Mouse (Mus musculus) midbrain, embryonic 15.5 days (tissue): ENCODE measurements around the gene Pnldc1. TPM values are rescaled to one million over a fixed set of nuclear protein-coding genes. Genes with fewer than 3 reads are reported as not detected.
"Not testable (repeated sequence)": the region's sequence is repeated elsewhere in the genome, so short reads cannot be mapped to it uniquely, and the experiment has no call there.

ENCODE experiments used
- ATAC-seq: fragments of 200-750 bp; cut with Nextera tagmentation; replicated peaks from 2 replicates; pipeline ENCODE4 v1.8.0; 2017; ENCODE audit warnings: moderate TSS enrichment
- H3K27ac ChIP-seq: fragments of 300-500 bp; sonication (generic); 2 replicates; pipeline ENCODE4 v1.5.1; 2015; ENCODE audit warnings: mild to moderate bottlenecking, inconsistent platforms
- H3K27me3 ChIP-seq: fragments of 300-500 bp; sonication (generic); replicated peaks from 2 replicates; pipeline ENCODE4 v1.6.1; 2015; ENCODE audit warnings: inconsistent platforms
- H3K36me3 ChIP-seq: fragments of 300-500 bp; sonication (generic); replicated peaks from 2 replicates; pipeline ENCODE4 v1.6.1; 2015; ENCODE audit warnings: inconsistent platforms
- H3K4me1 ChIP-seq: fragments of 300-500 bp; sonication (generic); 2 replicates; pipeline ENCODE4 v1.6.1; 2015; ENCODE audit warnings: inconsistent platforms
- H3K4me2 ChIP-seq: fragments of 300-500 bp; sonication (generic); 2 replicates; pipeline ENCODE4 v1.6.1; 2015; ENCODE audit warnings: inconsistent platforms, mild to moderate bottlenecking, moderate library complexity
- H3K4me3 ChIP-seq: fragments of 300-500 bp; sonication (generic); 2 replicates; pipeline ENCODE4 v1.5.1; 2015; ENCODE audit warnings: mild to moderate bottlenecking, inconsistent platforms
- H3K9ac ChIP-seq: fragments of 300-500 bp; sonication (generic); 2 replicates; pipeline ENCODE4 v1.6.1; 2015; ENCODE audit warnings: mild to moderate bottlenecking, inconsistent platforms
- H3K9me3 ChIP-seq: fragments of 300-500 bp; sonication (generic); 2 replicates; pipeline ENCODE4 v1.6.1; 2016; ENCODE audit warnings: inconsistent platforms
- WGBS: fragments of 180-500 bp; shearing (Covaris S2); methylation state at CpG from one replicate; pipeline ENCODE4 v1.1.7; 2015; ENCODE audit warnings: mixed read lengths; 5-methylcytosine and 5-hydroxymethylcytosine counted together
- polyA plus RNA-seq: library from polyadenylated mRNA; unstranded; fragments of >200 nt; fragmentation: Nextera tagmentation; extraction: Ambion mirVana; gene quantifications from 2 replicates; pipeline ENCODE4 v1.2.1, GENCODE M21; 2015

Pnldc1 gene
- polyA plus RNA-seq, 1 experiment from 2014 or later = 2.2 TPM

DNA sequence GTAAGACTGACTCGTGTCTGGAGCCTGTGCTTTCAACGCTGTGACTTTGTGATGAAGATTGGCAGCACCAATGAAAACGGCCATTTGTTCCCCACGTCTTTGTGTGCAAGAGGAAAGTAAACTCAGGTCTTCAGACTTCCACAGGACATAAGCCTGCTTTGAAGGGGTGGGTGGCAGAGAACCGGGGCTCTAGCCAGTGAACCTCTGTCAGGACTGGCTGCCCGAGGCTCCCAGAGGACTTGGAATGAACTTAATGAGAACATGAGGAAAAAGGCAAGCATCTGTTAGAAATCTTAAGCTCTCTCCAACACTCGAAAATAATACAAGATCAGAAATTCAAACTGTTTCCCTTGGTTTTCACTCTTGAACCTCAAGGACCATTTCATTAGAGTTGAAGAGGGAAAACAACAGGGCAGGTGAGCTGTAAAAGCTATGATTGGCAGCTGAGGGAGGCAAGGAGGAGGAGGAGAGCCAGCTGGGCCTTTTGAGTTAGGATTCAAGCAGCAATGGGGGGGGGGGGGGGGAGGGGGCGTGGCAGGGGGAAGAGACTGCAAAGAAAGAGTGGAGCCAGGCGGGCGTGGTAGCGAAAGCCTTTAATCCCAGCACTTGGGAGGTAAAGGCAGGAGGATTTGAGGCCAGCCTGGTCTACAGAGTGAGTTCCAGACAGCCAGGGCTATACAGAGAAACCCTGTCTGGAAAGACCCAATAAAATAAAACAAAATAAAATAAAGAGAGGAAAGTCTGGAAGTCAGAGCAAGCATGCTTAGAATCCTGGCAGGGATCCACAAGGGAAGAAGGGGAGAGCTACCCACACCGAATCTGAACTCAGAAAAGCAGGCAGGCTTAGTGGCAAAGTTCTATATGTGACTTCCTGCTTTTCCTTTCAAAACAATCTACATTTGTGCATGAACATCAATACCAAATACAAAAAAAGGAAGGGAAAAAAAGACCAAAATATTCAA lies 6.4 kb downstream of the Pnldc1 start:
- H3K36me3 ChIP-seq = 0 out of 2 replicates have a peak, but pooled peaks cover 6% of the 10 kb centered on the region
- H3K4me2 ChIP-seq = no peak overlapping the region
- no peak overlapping the region for H3K9ac ChIP-seq
- no peak for ATAC-seq
- H3K27me3 ChIP-seq = no peaks in the 10 kb centered on the region
- H3K27ac ChIP-seq = no peak overlapping the region
- no peaks in the 10 kb centered on the region for H3K9me3 ChIP-seq
- H3K4me3 ChIP-seq = no peak overlapping the region
- no peaks in the 10 kb centered on the region for H3K4me1 ChIP-seq
- 11% methylated on average over 11 of the region's 12 CpGs for WGBS

DNA sequence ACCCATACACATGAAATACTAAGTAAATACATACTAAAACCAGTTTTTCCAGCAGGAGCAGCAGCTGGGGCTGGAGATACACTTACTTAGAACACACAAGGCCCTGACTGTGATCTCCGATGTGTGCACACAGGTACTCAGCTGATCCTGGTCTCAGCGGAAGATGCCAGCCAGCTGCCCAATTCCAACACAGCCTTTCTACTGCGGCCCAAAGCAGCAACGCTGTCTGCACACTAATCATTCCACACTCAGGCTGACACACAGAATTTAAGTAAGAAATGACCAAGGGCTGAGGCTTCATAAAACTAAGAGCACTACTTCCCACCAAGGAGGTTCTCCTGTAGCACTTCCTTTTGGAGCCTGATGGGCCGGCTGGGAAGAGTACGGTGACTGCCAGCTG lies 7.7 kb downstream of the Pnldc1 start:
- H3K4me3 ChIP-seq = no peak overlapping the region
- H3K27me3 ChIP-seq = no peaks in the 10 kb centered on the region
- no peaks in the 10 kb centered on the region for H3K9me3 ChIP-seq
- H3K36me3 ChIP-seq = 0 out of 2 replicates have a peak, but pooled peaks cover 6% of the 10 kb centered on the region
- H3K27ac ChIP-seq = no peak overlapping the region
- H3K4me2 ChIP-seq = no peak overlapping the region
- no peaks in the 10 kb centered on the region for H3K4me1 ChIP-seq
- 93% methylated on average over 6 of the region's 6 CpGs for WGBS
- no peak overlapping the region for H3K9ac ChIP-seq
- ATAC-seq = no peak

DNA sequence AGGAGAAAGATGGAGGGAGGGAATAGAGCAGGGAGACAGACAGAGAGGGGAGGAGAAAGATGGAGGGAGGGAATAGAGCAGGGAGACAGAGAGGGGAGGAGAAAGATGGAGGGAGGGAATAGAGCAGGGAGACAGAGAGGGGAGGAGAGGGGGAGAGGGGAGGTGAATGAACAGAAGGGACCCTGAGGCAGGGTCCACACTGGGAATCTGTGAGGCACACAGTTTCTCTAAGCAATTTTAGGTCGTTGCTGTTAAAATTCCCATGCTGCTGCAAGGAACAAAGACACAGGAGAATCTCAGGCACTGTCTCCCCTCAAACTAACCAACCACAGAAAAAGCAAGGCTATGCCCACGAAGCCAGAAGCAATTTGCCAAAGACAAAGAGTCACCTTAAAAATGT lies 11.4 kb downstream of the Pnldc1 start:
- WGBS = 26% methylated on average over 2 of the region's 2 CpGs
- H3K9ac ChIP-seq, H3K9me3 ChIP-seq, H3K36me3 ChIP-seq, H3K4me2 ChIP-seq, H3K27me3 ChIP-seq, H3K4me1 ChIP-seq, H3K4me3 ChIP-seq: not testable (repeated sequence)
- H3K27ac ChIP-seq = peak overlapping the region; percentile 74
- ATAC-seq = 0 out of 2 replicates have a peak, but pooled peaks have one; percentile 8

DNA sequence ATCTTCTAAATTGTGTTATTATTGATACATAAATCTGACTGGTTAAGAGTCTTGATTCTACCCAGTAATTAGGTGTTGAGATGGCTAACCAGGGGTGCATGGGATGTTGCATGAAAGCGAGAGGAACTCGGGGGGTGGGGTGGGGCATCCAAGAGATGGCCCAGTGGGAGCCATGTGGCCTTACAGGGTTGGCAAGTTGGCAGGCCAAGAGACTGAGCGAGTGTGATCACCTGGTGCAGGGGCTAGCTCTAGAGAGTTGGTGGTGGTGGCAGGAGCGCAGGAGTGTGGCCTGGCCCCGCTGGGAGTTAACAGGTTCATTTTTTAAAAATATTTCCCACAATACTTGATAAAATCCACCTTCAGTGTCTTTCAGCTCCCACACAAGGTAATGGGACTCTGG lies 12.4 kb downstream of the Pnldc1 start:
- ATAC-seq = peak; percentile 68
- 84% methylated on average over 5 of the region's 5 CpGs for WGBS
- Histone ChIP-seq H3K9me3 (no peaks in the 10 kb centered on the region), H3K4me2 (no peak overlapping the region), H3K4me1 (no peaks in the 10 kb centered on the region), H3K36me3 (0 out of 2 replicates have a peak, but pooled peaks cover 3% of the 10 kb centered on the region), H3K27me3 (no peaks in the 10 kb centered on the region), H3K4me3 (no peak overlapping the region), H3K9ac (no peak overlapping the region), H3K27ac (peak overlapping the region; percentile 63; the same call in 1 of the 2 replicates)

DNA sequence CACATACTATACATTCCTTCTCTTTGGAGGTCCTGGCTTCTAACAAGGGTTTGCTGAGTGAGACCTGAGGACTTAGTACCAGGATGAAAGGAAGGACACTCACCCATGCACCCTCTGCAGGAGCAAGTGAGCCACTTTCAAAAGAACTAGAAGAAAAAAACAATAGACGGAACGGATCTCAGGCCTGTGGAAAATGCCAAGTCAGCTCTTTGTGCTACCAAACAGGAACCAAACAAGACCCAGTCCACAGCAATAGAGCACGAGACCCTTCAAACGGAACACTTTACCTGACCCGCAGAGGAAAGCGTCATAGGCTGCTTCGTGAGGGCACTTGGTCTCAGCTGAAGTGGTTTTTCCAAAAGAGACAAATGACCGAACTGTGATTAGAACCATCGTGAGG lies 18.0 kb downstream of the Pnldc1 start:
- no peak for ATAC-seq
- Histone ChIP-seq H3K36me3 (no peaks in the 10 kb centered on the region), H3K9ac (no peak overlapping the region), H3K4me2 (no peak overlapping the region), H3K4me1 (no peaks in the 10 kb centered on the region), H3K27me3 (no peaks in the 10 kb centered on the region), H3K9me3 (no peaks in the 10 kb centered on the region), H3K27ac (no peak overlapping the region), H3K4me3 (no peak overlapping the region)
- 92% methylated on average over 9 of the region's 9 CpGs for WGBS

DNA sequence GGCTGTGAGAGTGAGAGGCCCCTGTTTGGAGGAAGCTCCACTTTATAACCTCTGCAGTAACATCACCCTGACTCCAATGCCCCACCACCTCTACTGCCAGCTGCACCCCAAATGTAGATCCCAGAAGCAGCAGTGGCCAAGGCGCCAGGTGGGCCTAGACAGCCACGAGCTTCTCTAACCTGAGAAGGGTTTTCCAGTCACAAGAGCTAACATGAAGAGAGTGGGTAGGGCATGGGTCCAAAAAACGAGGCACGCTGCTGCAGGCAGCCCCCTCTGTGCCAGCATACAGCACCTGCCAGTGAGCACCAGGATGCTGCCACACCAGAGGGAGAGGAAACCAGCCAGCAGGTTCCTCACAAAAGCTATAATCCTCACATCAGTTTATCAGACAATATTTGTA lies 19.0 kb downstream of the Pnldc1 start:
- no peak overlapping the region for H3K4me3 ChIP-seq
- no peak overlapping the region for H3K9ac ChIP-seq
- no peak overlapping the region for H3K4me2 ChIP-seq
- H3K9me3 ChIP-seq = no peaks in the 10 kb centered on the region
- H3K27ac ChIP-seq = no peak overlapping the region
- no peaks in the 10 kb centered on the region for H3K4me1 ChIP-seq
- H3K36me3 ChIP-seq = no peaks in the 10 kb centered on the region
- H3K27me3 ChIP-seq = no peaks in the 10 kb centered on the region
- WGBS = 82% methylated on average over 4 of the region's 4 CpGs
- no peak for ATAC-seq

DNA sequence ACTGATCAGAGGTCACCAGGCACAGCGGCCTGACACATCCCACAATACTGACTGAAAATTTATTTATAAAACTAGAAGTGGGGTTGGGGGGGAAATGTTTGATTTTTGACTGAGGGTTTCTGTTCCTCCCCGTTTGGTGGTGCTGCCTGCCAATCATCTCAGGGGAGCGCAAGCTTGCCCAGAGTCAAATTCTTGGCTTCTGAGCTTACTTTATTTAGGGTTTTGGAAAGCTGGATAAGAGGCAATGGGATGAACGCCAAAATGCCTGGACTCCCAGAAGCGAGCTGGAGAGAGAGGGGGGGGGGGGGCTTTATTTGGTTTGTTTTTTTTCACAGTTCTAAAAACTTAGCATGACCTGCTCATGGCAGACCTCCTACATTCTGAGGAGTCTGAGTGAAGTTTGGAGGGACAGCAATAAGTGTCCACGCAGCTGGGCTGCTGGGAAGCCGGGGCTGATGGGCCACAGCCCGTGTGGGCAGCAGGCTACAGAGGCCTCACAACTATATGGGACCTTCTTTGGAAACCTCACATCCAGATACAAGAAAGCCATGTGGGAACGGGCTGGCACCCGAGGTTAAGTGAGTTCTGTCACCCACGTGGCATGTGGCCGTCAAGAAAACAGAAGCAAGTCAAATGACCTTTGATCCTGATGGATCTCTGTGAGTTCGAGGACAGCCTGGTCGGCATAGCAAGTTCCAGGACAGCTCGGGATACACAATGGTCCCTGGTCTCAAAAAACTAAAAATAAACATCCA lies 22.8 kb downstream of the Pnldc1 start:
- Histone ChIP-seq H3K4me2 (no peak overlapping the region), H3K27me3 (no peaks in the 10 kb centered on the region), H3K4me3 (no peak overlapping the region), H3K4me1 (no peaks in the 10 kb centered on the region), H3K27ac (no peak overlapping the region), H3K36me3 (no peaks in the 10 kb centered on the region), H3K9me3 (no peaks in the 10 kb centered on the region), H3K9ac (no peak overlapping the region)
- no peak for ATAC-seq
- 84% methylated on average over 15 of the region's 15 CpGs for WGBS

DNA sequence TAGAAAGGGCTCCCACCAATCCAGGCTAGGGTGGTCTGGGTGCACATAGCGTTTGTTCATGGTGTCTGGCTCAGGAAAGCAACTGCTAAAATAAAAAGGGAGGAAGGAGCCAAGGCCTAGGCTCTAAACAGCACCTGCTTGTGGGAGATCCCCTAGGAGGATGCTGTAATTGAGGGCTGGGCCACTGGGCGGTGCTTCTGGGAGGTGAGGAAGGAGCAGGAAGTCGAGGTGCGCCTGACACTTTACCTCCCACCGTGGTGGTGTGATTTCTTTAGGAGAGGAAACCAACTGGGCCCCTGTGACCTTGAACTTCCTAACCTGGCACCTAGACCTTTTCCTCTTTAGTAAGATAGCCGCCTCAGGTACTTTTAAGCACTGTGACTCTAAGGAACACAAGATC lies 23.4 kb downstream of the Pnldc1 start:
- Histone ChIP-seq H3K9ac (no peak overlapping the region), H3K27ac (no peak overlapping the region), H3K4me3 (no peak overlapping the region), H3K4me2 (no peak overlapping the region), H3K27me3 (no peaks in the 10 kb centered on the region), H3K9me3 (no peaks in the 10 kb centered on the region), H3K36me3 (no peaks in the 10 kb centered on the region), H3K4me1 (no peaks in the 10 kb centered on the region)
- WGBS = 43% methylated on average over 6 of the region's 6 CpGs
- ATAC-seq = no peak

DNA sequence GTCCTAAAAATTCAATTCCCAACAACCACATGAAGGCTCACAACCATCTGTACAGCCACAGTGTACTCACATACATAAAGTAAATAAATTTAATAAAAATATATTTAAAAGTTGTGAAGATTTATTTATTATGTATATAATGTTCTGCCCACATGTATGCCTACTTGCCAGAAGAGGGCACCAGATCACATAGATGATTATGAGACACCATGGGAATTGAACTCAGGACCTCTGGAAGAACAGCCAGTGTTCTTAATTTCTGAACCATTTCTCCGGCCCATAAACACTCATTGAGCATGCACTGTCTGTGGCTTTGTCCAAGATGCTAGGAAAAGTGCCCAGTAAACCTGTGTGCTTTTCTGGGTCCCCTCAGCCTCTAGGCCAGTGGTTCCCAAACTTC lies 28.8 kb downstream of the Pnldc1 start:
- Histone ChIP-seq H3K27me3 (no peaks in the 10 kb centered on the region), H3K9me3 (no peaks in the 10 kb centered on the region), H3K4me1 (0 out of 2 replicates have a peak, but pooled peaks cover 4% of the 10 kb centered on the region), H3K4me2 (no peak overlapping the region), H3K36me3 (no peaks in the 10 kb centered on the region), H3K9ac (no peak overlapping the region), H3K4me3 (no peak overlapping the region), H3K27ac (no peak overlapping the region)
- 84% methylated on average over 1 of the region's 1 CpGs for WGBS
- ATAC-seq = no peak

DNA sequence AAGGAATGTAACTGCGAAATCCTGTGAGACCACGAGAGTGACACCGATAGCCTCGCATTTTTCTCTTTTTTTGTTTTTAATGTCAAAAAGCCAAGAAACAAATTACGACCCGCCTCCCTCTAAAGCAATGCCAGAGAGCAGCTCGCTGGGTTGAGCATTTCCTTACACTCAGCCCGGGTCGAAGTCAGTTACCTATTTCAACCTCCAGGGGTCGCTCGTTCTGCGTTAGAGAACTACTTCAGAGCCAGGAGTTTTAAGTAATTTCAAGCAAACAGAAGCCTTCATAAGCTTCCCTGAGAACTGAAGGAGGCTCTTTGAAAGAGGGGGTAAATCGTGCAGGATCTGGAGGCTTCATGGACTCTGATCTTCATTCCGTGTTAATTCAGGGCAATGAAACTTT lies 29.9 kb downstream of the Pnldc1 start:
- 4% methylated on average over 14 of the region's 14 CpGs for WGBS
- Histone ChIP-seq H3K27me3 (no peaks in the 10 kb centered on the region), H3K4me1 (0 out of 2 replicates have a peak, but pooled peaks cover 4% of the 10 kb centered on the region), H3K9ac (no peak overlapping the region), H3K4me3 (no peak overlapping the region), H3K36me3 (no peaks in the 10 kb centered on the region), H3K27ac (no peak overlapping the region), H3K9me3 (no peaks in the 10 kb centered on the region), H3K4me2 (peak overlapping the region; percentile 31)
- peak; percentile 74 for ATAC-seq

DNA sequence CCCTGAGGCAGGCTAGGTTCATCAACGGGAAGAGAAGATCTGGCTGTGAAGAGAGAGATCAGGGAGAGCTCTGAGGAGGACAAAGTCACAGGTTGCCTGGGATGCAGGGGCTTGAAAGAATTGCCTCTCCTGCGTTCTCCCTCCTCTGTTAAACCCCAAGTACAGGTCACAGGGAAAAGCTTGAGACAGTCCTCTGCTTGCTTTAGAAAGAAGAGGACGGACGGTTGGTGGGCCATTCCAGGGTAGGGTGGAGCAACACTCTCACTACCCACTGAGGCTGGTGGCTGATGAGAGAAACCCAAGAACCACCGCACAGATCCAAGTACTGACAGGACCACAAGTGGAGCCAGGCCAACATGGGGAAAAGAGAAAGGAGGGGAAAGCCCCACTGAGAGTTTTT lies 34.3 kb downstream of the Pnldc1 start, which contains the start of gene Mrgprh:
Gene Mrgprh, plus strand, starts transcription at position 301 of the 400 bp plus-strand sequence.
- Histone ChIP-seq H3K27ac (no peak within 1 kb of the TSS), H3K27me3 (no peaks in the 10 kb centered on the region), H3K9me3 (no peaks in the 10 kb centered on the region), H3K4me3 (no peak within 1 kb of the TSS), H3K4me2 (no peak within 1 kb of the TSS), H3K36me3 (no peaks in the 10 kb centered on the region), H3K4me1 (0 out of 2 replicates have a peak, but pooled peaks cover 4% of the 10 kb centered on the region), H3K9ac (no peak within 1 kb of the TSS)
- ATAC-seq = no peak
- 83% methylated on average over 5 of the region's 5 CpGs for whole genome bisulfite sequencing

DNA sequence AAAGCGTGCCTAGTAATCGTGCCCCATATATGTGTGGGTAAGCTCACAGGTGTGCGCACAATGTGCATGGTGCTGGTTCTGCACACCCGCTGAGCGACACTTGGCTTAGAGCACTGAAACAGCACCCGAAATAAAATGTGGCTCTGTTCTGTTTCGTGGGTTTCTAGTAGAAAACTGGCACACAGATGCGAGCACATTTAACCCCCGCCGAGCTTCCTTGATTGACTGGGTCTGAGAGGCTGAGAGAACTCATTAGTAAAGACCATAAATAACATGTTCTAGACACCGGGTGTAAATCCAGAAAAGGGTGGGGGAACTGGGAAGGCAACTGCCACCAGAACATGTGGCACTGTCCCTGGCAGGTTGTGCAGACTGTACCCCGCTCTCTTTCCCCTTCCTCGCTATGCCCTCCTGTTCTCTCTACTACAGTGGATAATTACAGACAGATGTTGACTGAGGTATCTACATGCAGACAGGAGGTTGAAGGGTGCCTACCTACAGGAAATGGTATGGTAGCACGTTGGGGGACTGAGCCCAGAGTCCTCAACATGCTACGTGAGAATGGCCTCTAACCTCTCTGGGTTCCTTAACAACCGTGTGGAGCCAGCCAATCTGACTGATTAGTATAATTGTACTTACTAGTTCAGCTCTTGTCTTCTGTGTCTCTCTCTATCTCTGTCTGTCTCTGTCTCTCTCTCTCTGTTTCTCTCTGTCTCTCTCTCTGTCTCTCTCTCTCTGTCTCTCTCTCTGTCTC lies 37.6 kb downstream of the Pnldc1 start:
- Histone ChIP-seq H3K9ac (no peak overlapping the region), H3K27me3 (no peaks in the 10 kb centered on the region), H3K4me1 (no peaks in the 10 kb centered on the region), H3K9me3 (no peaks in the 10 kb centered on the region), H3K4me2 (no peak overlapping the region), H3K4me3 (no peak overlapping the region), H3K27ac (no peak overlapping the region), H3K36me3 (no peaks in the 10 kb centered on the region)
- WGBS = 71% methylated on average over 16 of the region's 16 CpGs
- ATAC-seq = no peak
